Mouse (Mus musculus): ENCODE data around the gene Gm48552. TPM values are rescaled to one million over a fixed set of nuclear protein-coding genes. Genes with fewer than 3 reads are reported as not detected.
A peak's percentile ranks its signal among the peaks of the same experiment; 100 is the strongest.

Gene Gm48552
- polyA plus RNA-seq, 1 experiment: 1.0 TPM

DNA sequence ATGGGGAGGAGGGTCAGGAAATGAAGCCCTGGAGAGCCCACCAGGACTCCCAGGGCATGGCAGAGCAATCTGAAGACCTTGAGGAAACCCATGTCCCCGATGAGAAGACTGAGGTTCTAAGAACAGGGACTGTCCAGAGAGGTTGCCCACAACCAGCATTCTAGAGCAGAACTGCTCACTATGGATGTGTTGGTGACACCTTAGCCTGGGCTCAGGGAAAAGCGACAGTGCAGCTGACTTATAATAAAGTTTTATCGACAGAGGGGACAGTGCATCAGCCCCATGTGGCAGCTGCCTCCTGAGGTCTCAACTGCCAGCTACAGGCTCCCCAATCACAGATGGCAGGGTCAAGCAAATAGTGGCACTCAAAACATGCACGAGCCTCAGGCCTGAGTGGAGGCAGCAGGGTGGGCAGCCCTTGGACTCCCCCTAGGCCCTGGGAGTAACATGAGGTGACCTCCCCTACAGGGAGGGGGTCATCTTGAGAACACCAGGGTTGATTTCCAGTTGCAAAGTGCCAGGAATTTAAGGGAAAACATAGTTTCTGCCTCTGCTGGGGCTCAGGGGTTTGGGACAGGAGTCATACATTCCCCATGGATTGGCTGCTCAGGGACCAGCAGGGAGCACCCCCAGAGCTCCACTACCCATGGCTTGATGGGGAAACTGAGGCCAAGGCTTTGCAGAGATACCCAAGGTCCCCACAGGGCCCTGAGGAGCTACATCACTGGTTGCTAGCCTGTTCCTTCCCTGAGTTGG lies 32.4 kb downstream of the Gm48552 start:
- Histone ChIP-seq H3K27me3 (replicated peaks; ENCODE audit: control insufficient read depth, insufficient read depth, low read length) (no peaks in the 10 kb centered on the region), H3K4me1 (ENCODE audit: control insufficient read depth, insufficient read depth, low read length) (peaks cover 52% of the 10 kb centered on the region), H3K4me3 (ENCODE audit: insufficient read depth, low read depth, low read length) (no peak overlapping the region), H3K36me3 (ENCODE audit: control insufficient read depth, insufficient read depth, low read length) (no peaks in the 10 kb centered on the region), H3K27ac (ENCODE audit: insufficient read depth, low read depth, low read length) (no peak overlapping the region)
- DNase-seq: no peak
- 65% methylated on average over 4 of the region's 4 CpGs for WGBS
- no peak for TF ChIP-seq POLR2A (IDR thresholded peaks at IDR 0.05; ENCODE audit: low read depth, low read length)
- TF ChIP-seq CTCF (conservative IDR thresholded peaks at IDR 0.05; ENCODE audit: insufficient read depth, insufficient read length, low read depth, low read length): no peak

DNA sequence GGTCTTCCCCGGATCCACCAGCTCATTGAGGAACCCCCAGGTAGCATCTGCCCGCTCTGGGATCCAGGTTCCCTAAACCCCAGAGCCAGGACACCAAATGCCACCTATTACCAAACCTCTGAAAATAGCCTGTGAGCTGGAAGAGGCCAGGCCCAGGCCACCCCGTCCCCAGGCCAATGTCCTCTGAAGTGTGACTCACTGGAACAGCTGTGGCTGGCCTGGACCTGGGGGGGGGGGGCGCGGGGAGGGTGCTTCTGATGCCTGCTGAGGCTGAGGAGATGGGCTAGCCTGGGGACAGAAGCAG lies 32.9 kb downstream of the Gm48552 start:
- no peaks in the 10 kb centered on the region for H3K27me3 ChIP-seq (replicated peaks; ENCODE audit: control insufficient read depth, insufficient read depth, low read length)
- DNase-seq: no peak
- TF ChIP-seq CTCF (conservative IDR thresholded peaks at IDR 0.05; ENCODE audit: insufficient read depth, insufficient read length, low read depth, low read length) (no peak), POLR2A (IDR thresholded peaks at IDR 0.05; ENCODE audit: low read depth, low read length) (no peak)
- no peaks in the 10 kb centered on the region for H3K36me3 ChIP-seq (ENCODE audit: control insufficient read depth, insufficient read depth, low read length)
- peaks cover 49% of the 10 kb centered on the region for H3K4me1 ChIP-seq (ENCODE audit: control insufficient read depth, insufficient read depth, low read length)
- no peak overlapping the region for H3K27ac ChIP-seq (ENCODE audit: insufficient read depth, low read depth, low read length)
- H3K4me3 ChIP-seq (ENCODE audit: insufficient read depth, low read depth, low read length): no peak overlapping the region
- WGBS: 64% methylated on average over 5 of the region's 5 CpGs

DNA sequence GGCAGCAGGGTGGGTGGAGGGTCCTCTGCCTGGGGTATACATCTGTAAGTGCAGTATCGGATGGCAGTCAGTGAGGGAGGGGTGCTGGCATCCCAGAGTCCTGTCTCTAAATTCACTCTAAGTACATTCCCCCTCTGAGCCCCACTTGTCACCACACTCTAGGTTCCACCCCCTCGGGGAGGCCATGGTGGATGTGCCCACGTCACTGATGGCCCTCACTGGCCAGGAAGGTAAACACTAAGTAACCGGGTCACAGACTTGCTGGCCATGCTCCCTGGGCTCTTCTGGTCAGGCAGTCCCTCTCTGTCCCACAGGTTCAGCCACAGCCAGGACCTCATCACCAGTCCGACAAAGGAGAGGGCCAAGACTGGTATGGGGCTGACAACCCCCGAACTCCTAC lies 33.4 kb downstream of the Gm48552 start:
- Histone ChIP-seq H3K4me1 (ENCODE audit: control insufficient read depth, insufficient read depth, low read length) (peaks cover 48% of the 10 kb centered on the region), H3K4me3 (ENCODE audit: insufficient read depth, low read depth, low read length) (no peak overlapping the region), H3K27ac (ENCODE audit: insufficient read depth, low read depth, low read length) (no peak overlapping the region), H3K27me3 (replicated peaks; ENCODE audit: control insufficient read depth, insufficient read depth, low read length) (no peaks in the 10 kb centered on the region), H3K36me3 (ENCODE audit: control insufficient read depth, insufficient read depth, low read length) (no peaks in the 10 kb centered on the region)
- WGBS: 65% methylated on average over 6 of the region's 6 CpGs
- no peak for TF ChIP-seq POLR2A (IDR thresholded peaks at IDR 0.05; ENCODE audit: low read depth, low read length)
- no peak for TF ChIP-seq CTCF (conservative IDR thresholded peaks at IDR 0.05; ENCODE audit: insufficient read depth, insufficient read length, low read depth, low read length)
- no peak for DNase-seq

DNA sequence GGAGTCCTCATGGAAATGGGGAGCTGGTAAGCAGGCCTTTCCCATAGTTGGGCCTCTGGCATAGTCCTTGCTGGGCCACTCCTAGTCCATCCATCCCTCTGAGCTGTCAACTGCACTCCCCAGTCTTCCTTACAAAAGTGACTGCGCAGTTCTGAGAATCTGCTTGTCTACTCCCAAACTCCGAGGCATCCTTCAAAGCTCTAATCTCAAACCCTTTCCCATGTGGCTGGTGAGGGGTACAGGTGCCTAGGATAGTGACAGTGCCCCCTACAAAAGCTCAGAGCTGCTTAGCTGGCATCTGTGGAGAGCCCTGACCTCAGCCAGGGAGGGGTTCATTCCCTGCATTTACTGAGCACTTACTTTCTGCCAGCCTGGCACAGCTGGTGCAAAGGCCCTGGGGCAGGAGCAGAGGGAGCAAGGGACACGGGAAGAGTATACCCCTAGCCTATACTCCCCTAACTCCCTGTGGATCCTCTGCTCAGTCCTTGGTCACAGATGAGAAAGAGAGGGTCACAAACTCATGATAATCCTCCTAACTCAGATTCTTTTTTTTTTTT lies 33.9 kb downstream of the Gm48552 start:
- no peaks in the 10 kb centered on the region for H3K27me3 ChIP-seq (replicated peaks; ENCODE audit: control insufficient read depth, insufficient read depth, low read length)
- no peaks in the 10 kb centered on the region for H3K36me3 ChIP-seq (ENCODE audit: control insufficient read depth, insufficient read depth, low read length)
- peaks cover 48% of the 10 kb centered on the region for H3K4me1 ChIP-seq (ENCODE audit: control insufficient read depth, insufficient read depth, low read length)
- DNase-seq: no peak
- H3K27ac ChIP-seq (ENCODE audit: insufficient read depth, low read depth, low read length): peak overlapping the region; percentile 4; the same call in 1 of the 2 replicates
- no peak for TF ChIP-seq CTCF (conservative IDR thresholded peaks at IDR 0.05; ENCODE audit: insufficient read depth, insufficient read length, low read depth, low read length)
- TF ChIP-seq POLR2A (IDR thresholded peaks at IDR 0.05; ENCODE audit: low read depth, low read length): no peak
- no peak overlapping the region for H3K4me3 ChIP-seq (ENCODE audit: insufficient read depth, low read depth, low read length)
- 80% methylated on average over 3 of the region's 3 CpGs for WGBS

DNA sequence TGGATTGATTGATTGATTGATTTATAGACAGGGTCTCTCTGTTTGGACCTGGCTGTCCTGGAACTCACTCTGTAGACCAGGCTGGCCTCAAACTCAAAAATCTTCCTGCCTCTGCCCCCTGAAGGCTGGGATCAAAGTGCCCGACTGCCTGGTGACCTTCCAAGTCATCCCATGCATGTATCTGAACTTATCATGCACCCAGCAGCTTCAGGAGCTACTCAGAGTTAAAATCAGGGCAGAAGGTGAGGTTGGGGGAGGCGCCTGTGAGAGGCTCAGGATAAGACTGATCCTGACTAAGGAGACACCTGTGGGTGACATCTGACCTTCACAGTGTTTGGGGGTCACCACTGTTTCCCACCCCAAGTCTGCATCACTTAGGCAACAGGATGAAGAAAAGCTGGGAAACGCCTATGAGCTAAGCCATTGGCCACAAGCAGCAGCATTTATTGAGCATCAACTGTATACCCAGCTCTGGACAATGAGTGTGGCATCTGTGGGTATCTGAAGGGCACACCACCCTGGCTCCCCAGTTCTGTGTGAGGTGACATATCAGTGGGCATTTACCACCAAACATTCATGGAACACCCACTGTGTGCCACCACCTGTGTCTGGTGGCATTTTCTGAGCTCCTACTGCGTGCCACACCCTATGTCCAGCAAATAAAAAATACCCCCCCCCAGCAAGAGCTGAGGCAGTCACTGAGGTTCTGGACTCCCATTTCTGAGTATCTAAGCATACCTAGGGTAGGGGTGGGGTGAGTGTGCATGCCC lies 34.9 kb downstream of the Gm48552 start:
- H3K27me3 ChIP-seq (replicated peaks; ENCODE audit: control insufficient read depth, insufficient read depth, low read length): no peaks in the 10 kb centered on the region
- H3K27ac ChIP-seq (ENCODE audit: insufficient read depth, low read depth, low read length): peak overlapping the region; percentile 18; the same call in 1 of the 2 replicates
- no peak for TF ChIP-seq POLR2A (IDR thresholded peaks at IDR 0.05; ENCODE audit: low read depth, low read length)
- no peak for TF ChIP-seq CTCF (conservative IDR thresholded peaks at IDR 0.05; ENCODE audit: insufficient read depth, insufficient read length, low read depth, low read length)
- H3K36me3 ChIP-seq (ENCODE audit: control insufficient read depth, insufficient read depth, low read length): no peaks in the 10 kb centered on the region
- no peak for DNase-seq
- peaks cover 44% of the 10 kb centered on the region for H3K4me1 ChIP-seq (ENCODE audit: control insufficient read depth, insufficient read depth, low read length)
- H3K4me3 ChIP-seq (ENCODE audit: insufficient read depth, low read depth, low read length): peak overlapping the region; percentile 85; the same call in 1 of the 2 replicates
- WGBS: 64% methylated on average over 4 of the region's 4 CpGs

DNA sequence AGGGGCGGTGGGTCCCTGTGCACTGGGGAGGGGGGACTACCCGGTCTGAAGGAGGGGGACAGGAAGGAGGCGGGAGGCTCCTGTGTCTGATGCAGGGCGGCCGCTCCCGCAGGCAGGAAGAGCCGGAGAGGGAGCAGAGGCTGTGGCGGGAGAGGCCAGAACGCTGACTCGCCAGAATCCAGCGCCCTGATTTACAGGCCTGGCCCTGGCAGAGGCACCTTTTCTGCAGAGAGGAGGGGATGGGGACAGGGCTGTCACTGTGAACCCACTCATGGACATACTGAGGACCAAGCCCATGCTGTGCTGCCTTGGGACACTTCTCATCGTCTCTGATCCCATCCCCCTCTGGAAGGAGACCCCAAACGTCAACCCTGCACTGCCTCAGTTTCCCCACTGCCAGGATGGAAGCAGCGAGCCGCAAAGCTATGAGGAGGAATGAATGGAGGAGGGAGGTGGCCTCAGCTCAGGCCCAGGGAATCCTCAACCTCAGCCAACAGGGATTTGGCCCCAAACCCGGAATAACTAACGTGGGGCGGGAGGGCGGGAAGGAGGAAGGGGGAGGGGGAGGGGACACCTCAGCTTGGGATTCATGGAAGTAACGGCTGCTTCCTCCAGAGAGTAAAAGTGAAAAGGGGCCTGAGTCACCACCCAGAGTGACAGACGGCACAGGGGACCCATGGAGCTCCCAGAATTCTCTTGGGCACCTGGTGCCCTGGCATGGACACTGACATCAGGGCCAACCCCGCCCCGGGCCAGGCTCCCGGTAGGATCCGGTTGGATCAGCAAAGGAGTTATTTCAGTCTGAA lies 35.6 kb downstream of the Gm48552 start:
- H3K27ac ChIP-seq (ENCODE audit: insufficient read depth, low read depth, low read length): peak overlapping the region; percentile 92
- WGBS: 6% methylated on average over 24 of the region's 25 CpGs

More for the DNA sequence above, 35.6 kb downstream of the Gm48552 start:
- Histone ChIP-seq H3K4me3 (ENCODE audit: insufficient read depth, low read depth, low read length) (peak overlapping the region; percentile 85), H3K27me3 (replicated peaks; ENCODE audit: control insufficient read depth, insufficient read depth, low read length) (no peaks in the 10 kb centered on the region), H3K36me3 (ENCODE audit: control insufficient read depth, insufficient read depth, low read length) (no peaks in the 10 kb centered on the region), H3K4me1 (ENCODE audit: control insufficient read depth, insufficient read depth, low read length) (peaks cover 42% of the 10 kb centered on the region)
- DNase-seq: peak; percentile 90
- no peak for TF ChIP-seq POLR2A (IDR thresholded peaks at IDR 0.05; ENCODE audit: low read depth, low read length)
- no peak for TF ChIP-seq CTCF (conservative IDR thresholded peaks at IDR 0.05; ENCODE audit: insufficient read depth, insufficient read length, low read depth, low read length)

Data from kidney, adult 2 months (tissue).